Mouse (Mus musculus) E14TG2a.4 (cell line): ENCODE results near the gene Lrp3.
"Not testable (repeated sequence)": the region's sequence is repeated elsewhere in the genome, so short reads cannot be mapped to it uniquely, and the experiment has no call there.

Source experiments
- H3K27me3 ChIP-seq: 2 replicates; pipeline ENCODE4 v1.6.1; 2014; ENCODE audit warnings: low read length, control low read depth; ENCODE audit not compliant: insufficient read depth
- H3K36me3 ChIP-seq: 2 replicates; pipeline ENCODE4 v1.6.1; 2014; ENCODE audit warnings: low read length, control low read depth; ENCODE audit not compliant: insufficient read depth
- H3K4me1 ChIP-seq: replicated peaks from 2 replicates; pipeline ENCODE4 v1.6.1; 2014; ENCODE audit warnings: low read depth, low read length, control low read depth
- H3K4me3 ChIP-seq: replicated peaks from 2 replicates; pipeline ENCODE4 v1.5.1; 2014; ENCODE audit warnings: mild to moderate bottlenecking, low read length
- H3K9me3 ChIP-seq: 2 replicates; pipeline ENCODE4 v1.6.1; 2014; ENCODE audit warnings: low read length, control low read depth
- CTCF ChIP-seq: conservative IDR thresholded peaks from 2 replicates; pipeline ENCODE4 v1.5.1; 2014; ENCODE audit warnings: low read length
- NANOG ChIP-seq: IDR thresholded peaks from 2 replicates; pipeline ENCODE4 v1.6.1; 2014; ENCODE audit warnings: borderline replicate concordance, low read length, mixed read lengths
- POU5F1 ChIP-seq: IDR thresholded peaks from 2 replicates; pipeline ENCODE4 v1.6.1; 2014; ENCODE audit warnings: low read length, borderline replicate concordance

Lrp3 gene

DNA sequence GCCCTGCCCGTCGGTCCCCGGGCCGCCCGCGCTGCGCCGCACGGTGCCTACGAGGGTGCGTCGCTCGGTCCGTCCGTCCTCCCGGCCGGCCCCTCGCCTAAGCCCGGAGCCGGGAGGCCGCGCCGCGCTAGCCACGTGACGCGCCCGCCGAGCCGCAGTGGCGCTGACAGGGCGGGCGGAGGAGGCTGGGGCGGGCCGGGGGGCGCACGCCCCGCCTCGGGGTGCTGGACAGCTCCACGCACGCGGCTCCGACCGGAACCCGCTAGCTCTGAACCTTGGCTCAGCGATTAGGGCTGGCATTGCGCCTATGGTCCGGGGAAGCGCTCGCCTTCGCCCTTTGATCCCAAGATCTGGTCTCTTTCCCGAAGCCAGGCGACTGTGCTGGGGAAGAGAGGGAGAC is at the start of gene Lrp3:
TSS of gene Lrp3 (minus strand) at position 274 of the 400 bp plus-strand sequence.
- Histone ChIP-seq H3K9me3 (no peaks in the 10 kb centered on the region), H3K36me3 (no peaks in the 10 kb centered on the region), H3K27me3 (peaks cover 77% of the 10 kb centered on the region), H3K4me3 (peak within 1 kb of the TSS; percentile 81), H3K4me1 (peaks cover 21% of the 10 kb centered on the region)
- TF ChIP-seq POU5F1 (no peak), NANOG (no peak), CTCF (no peak)

DNA sequence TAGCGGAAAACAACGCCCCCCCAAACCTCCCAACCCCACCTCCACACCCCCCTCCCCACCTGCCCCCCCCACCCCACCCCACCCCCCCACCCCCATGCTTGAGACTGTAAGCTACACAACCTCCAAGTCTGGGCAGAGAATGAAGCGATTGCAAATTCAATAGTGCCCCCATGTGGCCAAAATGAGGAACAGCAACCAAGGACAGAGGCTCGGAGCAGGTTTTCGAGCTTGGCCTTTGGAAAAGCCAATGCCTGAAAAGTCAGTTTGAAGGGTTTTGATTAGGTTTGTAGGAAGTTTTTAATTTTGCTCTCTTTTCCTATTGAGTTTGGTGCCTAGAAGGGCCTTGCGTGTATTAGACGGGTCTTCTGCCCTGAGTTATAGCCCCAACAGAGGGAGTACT is 49.4 kb upstream of the Lrp3 start:
- Histone ChIP-seq H3K4me1 (peaks cover 27% of the 10 kb centered on the region), H3K27me3 (peaks cover 27% of the 10 kb centered on the region), H3K36me3 (no peaks in the 10 kb centered on the region), H3K4me3 (no peak overlapping the region), H3K9me3 (no peaks in the 10 kb centered on the region)
- peak; percentile 82 for TF ChIP-seq CTCF
- TF ChIP-seq NANOG = no peak

DNA sequence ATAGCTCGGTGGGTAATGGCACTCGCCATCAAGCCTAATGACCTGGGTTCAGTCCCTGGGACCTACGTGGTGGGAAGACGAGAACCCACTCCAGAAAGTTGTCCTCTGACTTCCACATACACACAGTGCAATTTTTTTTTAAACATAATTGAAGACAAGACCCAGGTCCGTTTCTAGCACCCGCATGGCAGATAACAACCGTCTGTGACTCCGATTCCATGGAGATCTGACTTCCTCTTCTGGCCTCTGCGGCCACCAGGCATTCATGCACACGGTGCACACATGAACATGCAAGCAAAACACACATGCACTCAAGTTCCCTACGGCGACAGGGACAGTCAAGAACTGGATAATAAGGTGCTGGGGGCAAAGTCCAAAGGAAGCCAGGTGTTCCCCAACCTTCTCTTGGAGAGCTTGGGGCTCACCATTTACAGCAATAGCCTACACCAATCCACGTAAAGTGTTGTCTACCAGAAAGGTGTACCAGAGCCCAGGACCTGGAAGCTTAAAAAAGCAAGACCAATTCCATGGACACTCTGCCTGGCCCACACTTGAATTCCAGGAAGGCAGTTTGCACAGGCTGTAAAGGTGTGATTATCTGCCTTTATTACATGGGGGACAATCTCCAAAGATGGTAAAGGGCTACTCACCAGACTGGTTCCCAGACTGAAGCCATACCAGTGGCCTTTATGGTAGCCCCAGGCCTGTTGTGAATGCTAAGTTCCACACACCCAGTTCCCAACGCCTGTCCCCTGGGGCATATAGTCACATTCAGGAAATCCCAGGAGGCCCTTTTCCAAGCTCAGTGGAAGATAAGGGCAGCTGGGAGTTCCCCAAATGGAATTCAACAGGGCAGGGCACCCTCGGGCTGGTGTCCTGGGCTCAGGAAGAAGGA is 48.5 kb upstream of the Lrp3 start:
- no peaks in the 10 kb centered on the region for H3K9me3 ChIP-seq
- TF ChIP-seq POU5F1 (no peak), NANOG (no peak)
- H3K4me1 ChIP-seq = peaks cover 20% of the 10 kb centered on the region
- H3K4me3 ChIP-seq = no peak overlapping the region
- peaks cover 30% of the 10 kb centered on the region for H3K27me3 ChIP-seq
- no peaks in the 10 kb centered on the region for H3K36me3 ChIP-seq

DNA sequence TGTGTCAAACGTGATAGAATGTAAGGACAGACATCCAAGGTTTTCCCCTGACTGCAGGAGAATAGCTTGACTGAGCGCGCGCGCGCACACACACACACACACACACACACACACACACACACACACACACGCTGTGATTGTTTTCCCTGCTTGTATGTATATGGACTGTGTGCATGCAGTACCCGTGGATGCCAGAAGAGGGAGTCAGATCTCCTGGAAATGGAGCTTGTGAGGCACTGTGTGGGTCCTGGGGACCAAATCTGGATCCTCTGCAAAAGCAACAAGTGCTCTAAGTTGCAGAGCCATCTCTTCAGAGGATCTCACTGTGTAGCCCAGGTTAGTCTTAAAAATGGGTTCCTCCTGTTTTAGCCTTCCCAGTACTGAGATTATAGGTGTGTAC is 44.1 kb upstream of the Lrp3 start:
- H3K27me3 ChIP-seq = peaks cover 42% of the 10 kb centered on the region
- TF ChIP-seq CTCF = peak; percentile 64
- no peak for TF ChIP-seq POU5F1
- TF ChIP-seq NANOG = no peak
- H3K4me3 ChIP-seq = no peak overlapping the region
- H3K9me3 ChIP-seq = peaks cover 7% of the 10 kb centered on the region; the same call in 1 of the 2 replicates
- H3K4me1 ChIP-seq = no peaks in the 10 kb centered on the region
- H3K36me3 ChIP-seq = no peaks in the 10 kb centered on the region

DNA sequence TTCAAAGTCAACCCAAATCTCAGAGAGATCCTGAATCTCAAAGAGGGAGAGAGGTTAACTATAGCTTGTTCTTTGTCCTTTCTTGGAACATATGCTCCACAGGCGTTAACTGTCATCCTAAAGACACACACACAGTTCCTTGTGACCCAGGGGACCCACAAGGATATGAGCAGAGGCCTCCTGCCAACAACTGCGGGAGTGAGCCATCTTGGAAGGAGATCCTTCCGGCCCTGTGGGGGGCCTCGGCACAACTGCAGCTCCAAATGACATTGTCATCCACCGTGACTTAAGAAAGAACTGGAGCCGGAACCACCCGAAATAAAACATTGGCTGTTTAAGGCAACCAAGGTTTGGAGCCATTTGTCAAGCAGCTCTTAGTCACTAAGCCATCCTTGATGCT is 43.0 kb upstream of the Lrp3 start:
- Histone ChIP-seq H3K27me3 (peaks cover 38% of the 10 kb centered on the region), H3K4me3 (no peak overlapping the region), H3K36me3 (no peaks in the 10 kb centered on the region), H3K9me3 (peaks cover 7% of the 10 kb centered on the region; the same call in 1 of the 2 replicates), H3K4me1 (no peaks in the 10 kb centered on the region)
- TF ChIP-seq CTCF = no peak
- TF ChIP-seq NANOG = no peak
- TF ChIP-seq POU5F1 = no peak

DNA sequence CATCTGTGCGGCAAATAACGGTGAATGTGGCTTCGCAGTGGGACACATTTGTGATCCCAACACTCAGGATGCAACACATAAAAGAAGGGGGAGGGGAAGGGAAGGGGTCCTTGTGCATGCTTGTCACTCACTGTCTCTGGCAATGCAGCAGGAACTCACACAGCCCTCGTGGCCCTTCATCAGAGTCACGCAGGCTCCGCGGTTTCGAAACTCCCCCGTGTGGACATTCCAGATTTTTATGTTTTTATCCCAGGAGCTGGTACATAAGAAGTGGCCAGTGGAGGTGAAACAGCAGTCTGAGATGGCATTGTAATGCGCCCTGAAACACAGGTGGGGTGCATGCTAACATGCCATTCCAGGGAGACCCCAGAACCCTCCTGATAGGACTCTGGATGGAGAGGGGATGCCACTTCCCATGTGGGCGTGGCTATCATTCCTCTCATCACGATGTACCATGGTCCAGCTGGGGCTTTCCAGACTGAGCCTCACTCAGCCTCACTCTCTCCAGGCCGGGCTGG is 36.8 kb upstream of the Lrp3 start:
- Histone ChIP-seq H3K4me3 (peak overlapping the region; percentile 63), H3K4me1 (peaks cover 10% of the 10 kb centered on the region), H3K27me3 (peaks cover 8% of the 10 kb centered on the region), H3K9me3 (peaks cover 7% of the 10 kb centered on the region; the same call in 1 of the 2 replicates), H3K36me3 (no peaks in the 10 kb centered on the region)
- TF ChIP-seq NANOG = no peak
- TF ChIP-seq CTCF = peak; percentile 17; the same call in 1 of the 2 replicates
- TF ChIP-seq POU5F1 = no peak

DNA sequence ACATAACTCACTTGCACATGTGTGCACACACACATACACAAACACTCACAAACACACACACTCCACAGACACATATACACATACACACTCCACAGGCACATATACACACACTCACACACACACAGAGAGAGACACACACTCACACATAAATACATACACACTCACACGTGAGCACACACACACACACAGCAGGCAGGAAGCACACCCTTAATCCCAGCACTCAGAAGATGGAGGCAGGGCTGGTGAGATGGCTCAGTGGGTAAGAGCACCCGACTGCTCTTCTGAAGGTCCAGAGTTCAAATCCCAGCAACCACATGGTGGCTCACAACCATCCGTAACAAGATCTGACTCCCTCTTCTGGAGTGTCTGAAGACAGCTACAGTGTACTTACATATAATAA is 22.6 kb upstream of the Lrp3 start:
- H3K9me3 ChIP-seq = not testable (repeated sequence)
- H3K27me3 ChIP-seq = peaks cover 13% of the 10 kb centered on the region

DNA sequence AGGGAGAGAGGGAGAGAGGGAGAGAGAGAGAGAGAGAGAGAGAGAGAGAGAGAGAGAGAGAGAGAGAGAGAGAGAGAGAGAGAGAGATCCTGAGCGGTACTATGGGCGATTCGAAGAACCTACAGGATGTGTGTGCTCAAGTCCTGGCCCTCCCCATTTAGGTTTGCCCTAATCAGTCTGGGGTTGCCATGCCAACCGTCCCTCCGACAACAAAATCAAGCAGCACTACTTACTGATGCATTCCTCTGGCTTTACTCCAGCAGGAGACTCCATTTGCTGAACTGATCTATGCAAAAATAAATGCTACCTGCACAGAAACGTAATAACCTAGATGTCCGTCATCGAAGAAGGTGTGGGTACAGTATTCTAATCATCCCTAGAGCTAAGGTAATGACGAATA is 20.0 kb upstream of the Lrp3 start:
- peaks cover 8% of the 10 kb centered on the region; the same call in 1 of the 2 replicates for H3K27me3 ChIP-seq
- H3K4me3 ChIP-seq = peak overlapping the region; percentile 81
- H3K4me1 ChIP-seq = peaks cover 27% of the 10 kb centered on the region
- no peaks in the 10 kb centered on the region for H3K36me3 ChIP-seq
- no peak for TF ChIP-seq NANOG
- TF ChIP-seq POU5F1 = no peak
- TF ChIP-seq CTCF = no peak
- no peaks in the 10 kb centered on the region for H3K9me3 ChIP-seq

More for the DNA sequence above, 22.6 kb upstream of the Lrp3 start:
- H3K4me3 ChIP-seq, H3K36me3 ChIP-seq: not testable (repeated sequence)
- peaks cover 21% of the 10 kb centered on the region for H3K4me1 ChIP-seq
